Mouse (Mus musculus) E14TG2a.4 (cell line): Measurements from ENCODE around the gene Cers5.

Experiments
- CTCF ChIP-seq: conservative IDR thresholded peaks from 2 replicates; pipeline ENCODE4 v1.5.1; 2014; ENCODE audit warnings: low read length
- NANOG ChIP-seq: IDR thresholded peaks from 2 replicates; pipeline ENCODE4 v1.6.1; 2014; ENCODE audit warnings: borderline replicate concordance, low read length, mixed read lengths
- POU5F1 ChIP-seq: IDR thresholded peaks from 2 replicates; pipeline ENCODE4 v1.6.1; 2014; ENCODE audit warnings: low read length, borderline replicate concordance

- TF ChIP-seq CTCF = peak; percentile 81
- TF ChIP-seq POU5F1 = no peak
- no peak for TF ChIP-seq NANOG
These were observed 43.3 kb upstream of the Cers5 start for GRCm38 (mm10) chr15:99815999-99816398.
